26 mouse cellular contexts compared by ENCODE assay signal in the genomic region with DNA sequence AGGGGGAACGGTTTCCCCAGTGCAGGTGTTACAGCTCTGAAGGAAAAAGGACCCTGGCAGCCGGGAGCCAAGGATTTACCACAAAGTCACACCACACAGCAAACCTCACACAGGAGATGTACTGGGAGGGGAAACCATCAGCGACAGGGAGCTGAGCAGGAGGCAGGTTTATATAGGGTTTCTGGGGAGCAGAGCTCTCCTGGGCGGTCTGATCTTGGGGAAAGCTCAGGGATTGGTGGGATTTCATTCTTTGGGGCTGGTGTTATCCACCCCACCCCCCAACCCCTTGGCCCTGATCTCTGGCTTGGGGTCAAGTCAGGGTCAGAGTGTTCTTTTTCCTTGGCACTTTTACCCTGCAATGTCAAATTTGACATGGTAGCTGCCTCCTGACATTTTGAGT.
"Had no signal": no experiment of that assay in that cellular context is flagged by ENCODE, and none has a peak within 500 bp of the region (broad histone marks: within the 10 kb centered on the region; RNA-seq: fewer than 3 reads in every experiment).

No protein-coding gene starts in this region.

- H3K4me3 ChIP-seq: heart, adult 2 months; heart, embryonic 13.5 days; heart, embryonic 15.5 days; hindbrain, embryonic 10.5 days; hindbrain, embryonic 12.5 days; hindbrain, embryonic 15.5 days; kidney, embryonic 15.5 days; left cerebral cortex, adult 2 months; limb, embryonic 10.5 days; limb, embryonic 12.5 days; liver, embryonic 13.5 days; liver, embryonic 15.5 days had no signal

- H3K27me3 ChIP-seq: heart, embryonic 13.5 days; heart, embryonic 15.5 days; hindbrain, embryonic 12.5 days; hindbrain, embryonic 15.5 days; kidney, embryonic 15.5 days; limb, embryonic 12.5 days; liver, embryonic 13.5 days; liver, embryonic 15.5 days had no signal

- H3K27ac ChIP-seq: heart, adult 2 months; heart, embryonic 13.5 days; heart, embryonic 15.5 days; hindbrain, embryonic 10.5 days; hindbrain, embryonic 12.5 days; hindbrain, embryonic 15.5 days; hindbrain, postnatal 0 days; kidney, embryonic 15.5 days; kidney, postnatal 0 days; left cerebral cortex, adult 2 months; limb, embryonic 10.5 days; limb, embryonic 12.5 days; liver, embryonic 13.5 days; liver, embryonic 15.5 days had no signal

- H3K9me3 ChIP-seq: heart, embryonic 13.5 days; heart, embryonic 15.5 days; hindbrain, embryonic 10.5 days; hindbrain, embryonic 12.5 days; hindbrain, embryonic 15.5 days; kidney, embryonic 15.5 days; limb, embryonic 10.5 days; limb, embryonic 12.5 days; liver, embryonic 13.5 days; liver, embryonic 15.5 days had no signal

- ATAC-seq: hindbrain, postnatal 0 days; intestine, embryonic 16.5 days had no signal

- H3K4me1 ChIP-seq: heart, embryonic 13.5 days; heart, embryonic 15.5 days; hindbrain, embryonic 10.5 days; hindbrain, embryonic 12.5 days; hindbrain, embryonic 15.5 days; kidney, embryonic 15.5 days; limb, embryonic 10.5 days; limb, embryonic 12.5 days; liver, embryonic 13.5 days; liver, embryonic 15.5 days had no signal

- H3K4me2 ChIP-seq: heart, embryonic 11.5 days; heart, embryonic 13.5 days; heart, embryonic 15.5 days; hindbrain, embryonic 12.5 days; hindbrain, embryonic 15.5 days; kidney, embryonic 15.5 days; limb, embryonic 12.5 days; liver, embryonic 13.5 days; liver, embryonic 15.5 days had no signal

- H3K9ac ChIP-seq: heart, embryonic 13.5 days; heart, embryonic 15.5 days; hindbrain, embryonic 12.5 days; hindbrain, embryonic 15.5 days; kidney, embryonic 15.5 days; limb, embryonic 12.5 days; liver, embryonic 13.5 days; liver, embryonic 15.5 days had no signal

- DNase-seq: gastrocnemius, postnatal 25 days; heart, adult 2 months; heart, postnatal 14 days; heart, postnatal 4 days; kidney, adult 11 months; kidney, adult 2 months; kidney, adult 9 months; kidney, postnatal 14 days; kidney, postnatal 36 days; layer of hippocampus, adult 9-11 months; liver; liver, embryonic 13.5 days had no signal
